Mouse (Mus musculus): ENCODE measurements around the gene Rab4a.

GRCm38 (mm10) chr8:123763355-123763754 lies 42.4 kb upstream of the Rab4a start:
- TF ChIP-seq CTCF (IDR thresholded peaks at IDR 0.05; ENCODE audit: borderline replicate concordance, extremely low read depth, insufficient read depth, insufficient read length) (no peak), POLR2A (IDR thresholded peaks at IDR 0.05; ENCODE audit: borderline replicate concordance, extremely low read depth, insufficient read depth, insufficient read length, poor library complexity, severe bottlenecking) (no peak)

Data from brain, embryonic 14.5 days (tissue).